Mouse (Mus musculus) embryonic fibroblast, embryonic 13.5 days (primary cell): ENCODE measurements at regions not wholly inside any gene's neighbourhood (a gene's known extent, or its start where the extent isn't known, plus 50 kb on each side); places are given as distances from the start of the nearest gene placed in this dataset.

ENCODE experiments used
- CTCF ChIP-seq: IDR thresholded peaks from 2 replicates; pipeline ENCODE4 v1.5.1; 2011; ENCODE audit warnings: mild to moderate bottlenecking, control low read depth, low read length, moderate library complexity, borderline replicate concordance; ENCODE audit not compliant: insufficient read depth
- POLR2A ChIP-seq: IDR thresholded peaks from 2 replicates; pipeline ENCODE4 v1.6.1; 2011; ENCODE audit warnings: low read depth, mild to moderate bottlenecking, control low read depth, low read length, moderate library complexity

GRCm38 (mm10) chr15:62730524-62730923, 1114.5 kb downstream of the Gsdmc2 start:
- TF ChIP-seq CTCF (no peak), POLR2A (no peak)
